Mouse (Mus musculus) bone marrow, adult 2 months (tissue): ENCODE results near the gene Bag3.

Source experiments
- CTCF ChIP-seq: fragments of 200-500 bp; IDR thresholded peaks from 2 replicates; pipeline ENCODE4 v1.5.1; 2011; ENCODE audit warnings: low read length, control low read depth; ENCODE audit not compliant: control insufficient read depth, insufficient read depth
- POLR2A ChIP-seq: fragments of 200-500 bp; IDR thresholded peaks from 2 replicates; pipeline ENCODE4 v1.6.1; 2011; ENCODE audit warnings: low read depth, mild to moderate bottlenecking, control low read depth, low read length, borderline replicate concordance; ENCODE audit not compliant: control insufficient read depth

- TF ChIP-seq CTCF (no peak), POLR2A (no peak)
Observed at GRCm38 (mm10) chr7:128529574-128530051, 6.2 kb downstream of the Bag3 start.
